Mouse (Mus musculus) layer of hippocampus, adult 18-20 months (tissue): ENCODE results near the gene Jagn1. TPM values are rescaled to one million over a fixed set of nuclear protein-coding genes. Genes with fewer than 3 reads are reported as not detected.

Experiments used
- DNase-seq, 2 experiments: peaks; one replicate each; pipeline ENCODE4 v3.0.0; 2022; ENCODE audit warnings: low spot score in 2 of 2
- microRNA-seq, 2 experiments: library from miRNA; unstranded; fragments of <30 nt; microRNA quantifications; one replicate each; pipeline ENCODE4 v1.2.0; 2021
- total RNA-seq, 2 experiments: library from RNA; stranded (reverse); gene quantifications; 2 replicates each; pipeline ENCODE4 v1.2.3; 2021

Jagn1 gene
- total RNA-seq, 2 experiments from 2014 or later, result 40.7 to 47.7 TPM

- no peak for DNase-seq
Measured at GRCm38 (mm10) chr6:113472061-113472460, 29.7 kb downstream of the Jagn1 start.

- DNase-seq, result no peak
Measured at GRCm38 (mm10) chr6:113473246-113473645, 30.9 kb downstream of the Jagn1 start.

- no peak for DNase-seq
Measured at GRCm38 (mm10) chr6:113473715-113474114, 31.3 kb downstream of the Jagn1 start.

GRCm38 (mm10) chr6:113477353-113477752, 35.0 kb downstream of the Jagn1 start:
- no peak for DNase-seq

- DNase-seq, result no peak
Measured at GRCm38 (mm10) chr6:113478906-113479305, 36.5 kb downstream of the Jagn1 start.

- DNase-seq, result no peak
Measured at GRCm38 (mm10) chr6:113480555-113481373, 38.4 kb downstream of the Jagn1 start.

- peak in 1 of 2 experiments; percentile 57 for DNase-seq
Measured at GRCm38 (mm10) chr6:113482477-113483099, 40.2 kb downstream of the Jagn1 start.

- peak; percentile 95 to 97 for DNase-seq
Measured at GRCm38 (mm10) chr6:113483100-113483615, 40.8 kb downstream of the Jagn1 start, which contains the start of gene Creld1. Gene Creld1, plus strand, starts transcription at chr6:113483297.

- DNase-seq, result peak in 1 of 2 experiments; percentile 48
Measured at GRCm38 (mm10) chr6:113483729-113484128, 41.4 kb downstream of the Jagn1 start.

GRCm38 (mm10) chr6:113487125-113487576, 44.8 kb downstream of the Jagn1 start:
- DNase-seq, result no peak

- no peak for DNase-seq
Measured at GRCm38 (mm10) chr6:113489410-113489809, 47.0 kb downstream of the Jagn1 start.

GRCm38 (mm10) chr6:113492101-113492864, 49.9 kb downstream of the Jagn1 start:
- DNase-seq, result peak; percentile 66 to 76

GRCm38 (mm10) chr6:113494258-113494788, 52.0 kb downstream of the Jagn1 start:
- DNase-seq, result peak in 1 of 2 experiments; percentile 71

- no peak for DNase-seq
Measured at GRCm38 (mm10) chr6:113495071-113495675, 52.8 kb downstream of the Jagn1 start.

Small RNAs within 50 kb of the gene (microRNA-seq; reads per million reads assigned to microRNA genes)
- gene Gm24387, result 0 to 0.74 reads per million in 2 experiments

Other genes with a start within 250 kb of the Jagn1 start
- 10 to 100 TPM; 74.2 to 76.4 TPM for gene Lhfpl4, start 247.2 kb upstream of the Jagn1 start, total RNA-seq
- gene Mtmr14, start 204.7 kb upstream of the Jagn1 start, total RNA-seq, result 10 to 100 TPM; 12.6 to 13.3 TPM
- 10 to 100 TPM; 15.9 to 18.5 TPM for gene Cpne9, start 160.3 kb upstream of the Jagn1 start, total RNA-seq
- 10 to 100 TPM; 37.7 to 37.8 TPM for gene Brpf1, start 135.4 kb upstream of the Jagn1 start, total RNA-seq
- 1 to 10 TPM; 6.8 to 7.9 TPM for gene Ogg1, start 115.6 kb upstream of the Jagn1 start, total RNA-seq
- gene Camk1, start 98.6 kb upstream of the Jagn1 start, total RNA-seq, result 10 to 100 TPM; 51.8 to 53.2 TPM
- gene Tada3, start 64.7 kb upstream of the Jagn1 start, total RNA-seq, result 10 to 100 TPM; 47.3 to 51.0 TPM
- 100 to 1,000 TPM; 302 to 314 TPM for gene Arpc4, start 64.5 kb upstream of the Jagn1 start, total RNA-seq
- gene Ttll3, start 53.3 kb upstream of the Jagn1 start, total RNA-seq, result 10 to 100 TPM; 14.8 to 17.6 TPM
- gene Rpusd3, start 23.2 kb upstream of the Jagn1 start, total RNA-seq, result 10 to 100 TPM; 28.6 to 30.3 TPM
- not detected for gene Cidec, start 6.8 kb upstream of the Jagn1 start, total RNA-seq
- gene Il17re, start 15.9 kb downstream of the Jagn1 start, total RNA-seq, result under 1 TPM in 1 of 2 experiments, not detected in 1; 0.18 TPM
- 1 to 10 TPM; 4.1 to 4.2 TPM for gene Il17rc, start 28.9 kb downstream of the Jagn1 start, total RNA-seq
- gene Creld1, start 40.7 kb downstream of the Jagn1 start, total RNA-seq, result 100 to 1,000 TPM; 106 to 111 TPM
- gene Prrt3, start 59.4 kb downstream of the Jagn1 start, total RNA-seq, result 10 to 100 TPM; 50.5 to 55.0 TPM
- 10 to 100 TPM; 77.4 to 78.1 TPM for gene Emc3, start 89.1 kb downstream of the Jagn1 start, total RNA-seq
- 1 to 10 TPM; 1.7 to 2.7 TPM for gene Fancd2, start 89.1 kb downstream of the Jagn1 start, total RNA-seq
- under 1 TPM; 0.27 to 0.41 TPM for gene Fancd2os, start 158.1 kb downstream of the Jagn1 start, total RNA-seq
- 100 to 1,000 TPM; 221 to 222 TPM for gene Brk1, start 162.2 kb downstream of the Jagn1 start, total RNA-seq
- gene Vhl, start 181.4 kb downstream of the Jagn1 start, total RNA-seq, result 10 to 100 TPM; 44.3 to 48.5 TPM
- gene Irak2, start 195.9 kb downstream of the Jagn1 start, total RNA-seq, result 10 to 100 TPM; 21.1 to 27.2 TPM